Mouse (Mus musculus) hindbrain, embryonic 14.5 days (tissue): ENCODE measurements around the gene Atxn10. TPM values are rescaled to one million over a fixed set of nuclear protein-coding genes. Genes with fewer than 3 reads are reported as not detected.

Source experiments
- ATAC-seq: fragments of 200-750 bp; cut with Nextera tagmentation; 2 replicates; pipeline ENCODE4 v1.8.0; 2017; ENCODE audit warnings: moderate number of reproducible peaks, mild to moderate bottlenecking, moderate TSS enrichment, moderate library complexity; ENCODE audit not compliant: low FRiP score
- DNase-seq: peaks from one replicate; pipeline ENCODE4 v3.0.0-alpha.2; 2015; ENCODE audit warnings: low spot score
- H3K27ac ChIP-seq: fragments of 300-500 bp; sonication (generic); 2 replicates; pipeline ENCODE4 v1.5.1; 2014; ENCODE audit warnings: mild to moderate bottlenecking, moderate library complexity
- H3K27me3 ChIP-seq: fragments of 300-500 bp; sonication (generic); 2 replicates; pipeline ENCODE4 v1.6.1; 2014; ENCODE audit warnings: mild to moderate bottlenecking, low read length, mixed read lengths; ENCODE audit not compliant: control insufficient read depth, insufficient read depth
- H3K36me3 ChIP-seq: fragments of 300-500 bp; sonication (generic); replicated peaks from 2 replicates; pipeline ENCODE4 v1.6.1; 2014; ENCODE audit not compliant: control insufficient read depth, insufficient read depth
- H3K4me1 ChIP-seq: fragments of 300-500 bp; sonication (generic); replicated peaks from 2 replicates; pipeline ENCODE4 v1.6.1; 2014; ENCODE audit warnings: antibody characterized with exemption, low read length, mixed read lengths; ENCODE audit not compliant: control insufficient read depth, insufficient read depth
- H3K4me2 ChIP-seq: fragments of 300-500 bp; sonication (generic); replicated peaks from 2 replicates; pipeline ENCODE4 v1.6.1; 2014; ENCODE audit warnings: mild to moderate bottlenecking, moderate library complexity
- H3K4me3 ChIP-seq: fragments of 300-500 bp; sonication (generic); replicated peaks from 2 replicates; pipeline ENCODE4 v1.5.1; 2014; ENCODE audit warnings: mild to moderate bottlenecking, low read length
- H3K9ac ChIP-seq: fragments of 300-500 bp; sonication (generic); 2 replicates; pipeline ENCODE4 v1.6.1; 2014
- H3K9me3 ChIP-seq: fragments of 300-500 bp; sonication (generic); 2 replicates; pipeline ENCODE4 v1.6.1; 2016; ENCODE audit warnings: low read length; ENCODE audit not compliant: control insufficient read depth
- whole genome bisulfite sequencing: fragments of 180-500 bp; shearing (Covaris S2); extraction: QIAGEN DNeasy Blood & Tissue Kit; methylation state at CpG from one replicate; pipeline ENCODE4 v1.1.7; 2014; 5-methylcytosine and 5-hydroxymethylcytosine counted together
- polyA plus RNA-seq: library from polyadenylated mRNA; unstranded; fragments of >200 nt; fragmentation: Nextera tagmentation; extraction: Ambion mirVana; gene quantifications from 2 replicates; pipeline ENCODE4 v1.2.1, GENCODE M21; 2014

The Atxn10 gene
- polyA plus RNA-seq, 1 experiment from 2014 or later = 534 TPM

DNA sequence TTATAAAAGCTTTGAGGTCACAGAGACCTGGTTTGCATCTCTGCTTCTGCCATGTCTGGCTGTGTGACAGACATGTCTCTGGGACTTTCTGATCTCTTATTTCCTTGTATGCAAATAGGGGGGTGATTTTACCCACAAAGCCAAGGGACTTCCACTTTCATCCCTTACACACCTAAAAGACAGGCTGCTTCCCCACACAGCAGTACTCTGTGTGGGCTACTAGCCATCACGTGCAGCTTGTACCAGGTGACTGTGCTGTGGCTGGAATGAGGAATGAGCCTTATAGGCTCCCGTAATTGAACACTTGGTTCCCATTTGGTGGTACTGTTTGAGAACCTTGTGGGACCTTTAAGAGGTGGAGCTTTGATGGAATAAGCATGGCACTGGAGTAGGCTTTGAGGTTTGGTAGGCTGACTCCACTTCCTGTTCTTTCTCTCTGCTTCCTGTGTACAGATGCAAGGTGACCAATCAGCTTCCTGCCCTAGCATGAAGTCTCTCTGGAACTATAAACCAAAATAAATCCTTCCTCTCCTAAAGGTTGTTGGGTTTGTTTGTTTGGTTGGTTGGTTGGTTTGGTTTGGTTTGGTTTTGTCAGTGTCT is 28.9 kb upstream of the Atxn10 start:
- Histone ChIP-seq H3K27me3 (no peaks in the 10 kb centered on the region), H3K4me1 (peaks cover 10% of the 10 kb centered on the region; the same call in 1 of the 2 replicates), H3K4me3 (no peak overlapping the region), H3K27ac (no peak overlapping the region), H3K9me3 (no peaks in the 10 kb centered on the region), H3K36me3 (no peaks in the 10 kb centered on the region), H3K9ac (no peak overlapping the region), H3K4me2 (no peak overlapping the region)
- WGBS = 91% methylated on average over 2 of the region's 2 CpGs
- DNase-seq = no peak
- ATAC-seq = no peak

GRCm38 (mm10) chr15:85311058-85311657 is 24.9 kb upstream of the Atxn10 start:
- 48% methylated on average over 10 of the region's 10 CpGs for WGBS
- Histone ChIP-seq H3K4me2 (no peak overlapping the region), H3K4me3 (no peak overlapping the region), H3K4me1 (peaks cover 10% of the 10 kb centered on the region; the same call in 1 of the 2 replicates), H3K36me3 (no peaks in the 10 kb centered on the region), H3K9me3 (no peaks in the 10 kb centered on the region), H3K9ac (no peak overlapping the region), H3K27me3 (no peaks in the 10 kb centered on the region), H3K27ac (no peak overlapping the region)
- ATAC-seq (no peak), DNase-seq (no peak)

- no peak overlapping the region for H3K4me3 ChIP-seq
- no peak overlapping the region for H3K27ac ChIP-seq
- H3K27me3 ChIP-seq = no peaks in the 10 kb centered on the region
- whole genome bisulfite sequencing = 45% methylated on average over 11 of the region's 13 CpGs
- H3K36me3 ChIP-seq = no peaks in the 10 kb centered on the region
- H3K4me1 ChIP-seq = peaks cover 8% of the 10 kb centered on the region; the same call in 1 of the 2 replicates
- H3K4me2 ChIP-seq = no peak overlapping the region
- no peak overlapping the region for H3K9ac ChIP-seq
- no peaks in the 10 kb centered on the region for H3K9me3 ChIP-seq
- ATAC-seq (peak; percentile 82; the same call in 1 of the 2 replicates), DNase-seq (peak; percentile 89)
Observed at GRCm38 (mm10) chr15:85315378-85316025, 20.5 kb upstream of the Atxn10 start.

- no peaks in the 10 kb centered on the region for H3K27me3 ChIP-seq
- 0 out of 2 replicates have a peak overlapping the region, but pooled peaks have one; percentile 2 for H3K27ac ChIP-seq
- DNase-seq = no peak
- no peak overlapping the region for H3K4me3 ChIP-seq
- no peak for ATAC-seq
- no peaks in the 10 kb centered on the region for H3K9me3 ChIP-seq
- H3K4me2 ChIP-seq = no peak overlapping the region
- H3K4me1 ChIP-seq = no peaks in the 10 kb centered on the region
- 42% methylated on average over 14 of the region's 14 CpGs for WGBS
- no peaks in the 10 kb centered on the region for H3K36me3 ChIP-seq
- H3K9ac ChIP-seq = no peak overlapping the region
Observed at GRCm38 (mm10) chr15:85316342-85317140, 19.5 kb upstream of the Atxn10 start.

DNA sequence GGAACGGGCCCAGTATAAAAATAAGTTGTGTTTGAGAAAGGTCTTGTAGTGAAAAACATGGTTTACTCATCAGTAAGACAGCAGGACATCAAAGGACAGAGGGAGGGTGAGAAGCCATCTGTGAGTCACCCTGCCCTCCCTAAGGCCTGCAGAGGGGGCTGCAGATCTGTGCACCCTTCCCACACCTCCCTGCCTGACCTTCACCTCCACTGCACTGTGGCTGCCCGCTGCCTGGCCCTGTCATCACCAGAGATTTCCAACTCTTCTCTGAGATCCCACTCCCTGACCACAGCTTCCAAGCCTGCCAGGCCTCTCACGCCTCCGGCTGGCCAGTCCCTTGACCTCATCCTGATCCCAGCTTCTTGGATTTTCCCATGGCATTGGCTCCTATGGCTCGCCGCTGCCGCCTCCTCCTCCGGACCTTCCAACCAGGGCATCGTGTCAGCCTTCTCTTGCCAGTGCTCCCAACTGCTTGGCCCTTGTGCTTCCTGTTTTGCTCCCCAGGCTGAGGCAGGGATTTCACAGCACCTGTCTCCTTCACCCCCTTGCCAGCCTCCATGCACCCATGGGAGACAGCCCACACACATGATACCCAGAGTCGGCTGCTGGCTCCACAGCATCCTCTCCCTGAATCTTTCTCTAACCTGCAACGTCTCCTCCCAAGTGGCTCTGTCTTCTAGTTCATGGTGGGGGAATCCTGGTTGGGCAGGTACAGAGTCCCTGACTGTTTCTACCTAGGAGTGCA is 15.9 kb upstream of the Atxn10 start:
- H3K4me2 ChIP-seq = no peak overlapping the region
- H3K9ac ChIP-seq = no peak overlapping the region
- H3K4me1 ChIP-seq = no peaks in the 10 kb centered on the region
- H3K27me3 ChIP-seq = no peaks in the 10 kb centered on the region
- H3K36me3 ChIP-seq = no peaks in the 10 kb centered on the region
- DNase-seq (no peak), ATAC-seq (no peak)
- no peak overlapping the region for H3K4me3 ChIP-seq
- 74% methylated on average over 11 of the region's 11 CpGs for WGBS
- H3K9me3 ChIP-seq = no peaks in the 10 kb centered on the region
- no peak overlapping the region for H3K27ac ChIP-seq

DNA sequence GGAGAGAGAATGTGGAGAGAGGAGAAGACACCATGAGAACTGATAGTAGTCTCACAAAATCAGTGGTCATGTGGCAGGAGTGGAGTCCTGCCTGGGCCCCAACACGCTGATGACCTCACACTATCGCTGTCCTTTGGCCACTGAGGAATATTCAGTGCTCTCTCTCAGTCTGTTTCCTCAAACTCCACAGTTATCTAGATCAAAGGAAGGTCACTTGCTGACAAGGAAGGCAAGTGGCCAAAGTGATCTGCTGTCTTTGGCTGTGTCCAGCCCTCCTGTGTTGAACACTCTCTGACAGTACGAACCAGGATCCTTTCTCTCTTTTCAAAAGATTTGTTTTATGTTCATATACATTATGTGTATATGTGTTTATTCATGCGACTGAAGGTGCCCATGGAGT is 12.8 kb upstream of the Atxn10 start:
- DNase-seq (no peak), ATAC-seq (no peak)
- H3K4me2 ChIP-seq = no peak overlapping the region
- H3K36me3 ChIP-seq = no peaks in the 10 kb centered on the region
- no peak overlapping the region for H3K4me3 ChIP-seq
- H3K4me1 ChIP-seq = no peaks in the 10 kb centered on the region
- WGBS = 89% methylated on average over 4 of the region's 4 CpGs
- H3K27ac ChIP-seq = no peak overlapping the region
- no peaks in the 10 kb centered on the region for H3K9me3 ChIP-seq
- H3K27me3 ChIP-seq = no peaks in the 10 kb centered on the region
- H3K9ac ChIP-seq = no peak overlapping the region

DNA sequence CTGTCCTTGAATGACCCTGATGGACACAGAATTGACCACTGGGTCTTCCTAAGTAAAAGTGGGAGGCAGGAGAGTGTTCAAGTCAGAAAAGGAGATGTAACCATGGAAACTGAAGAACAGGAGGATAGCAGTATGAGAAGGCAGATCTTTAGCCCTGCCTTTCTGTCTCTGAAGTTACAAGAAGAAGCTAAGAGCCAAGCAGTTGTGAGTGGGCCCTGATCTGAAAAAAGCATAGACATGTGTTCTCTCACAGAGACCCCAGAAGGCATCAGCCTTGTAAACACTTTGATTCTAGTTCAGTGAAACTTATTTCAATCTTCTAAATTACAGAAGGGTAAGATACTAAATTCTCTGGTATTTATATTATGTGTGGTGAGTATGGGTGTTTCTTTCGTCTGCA is 11.6 kb upstream of the Atxn10 start:
- Histone ChIP-seq H3K27me3 (no peaks in the 10 kb centered on the region), H3K4me1 (no peaks in the 10 kb centered on the region), H3K9ac (no peak overlapping the region), H3K4me3 (no peak overlapping the region), H3K36me3 (no peaks in the 10 kb centered on the region), H3K4me2 (no peak overlapping the region), H3K9me3 (no peaks in the 10 kb centered on the region), H3K27ac (no peak overlapping the region)
- 98% methylated on average over 1 of the region's 1 CpGs for WGBS
- ATAC-seq = no peak
- DNase-seq = no peak

DNA sequence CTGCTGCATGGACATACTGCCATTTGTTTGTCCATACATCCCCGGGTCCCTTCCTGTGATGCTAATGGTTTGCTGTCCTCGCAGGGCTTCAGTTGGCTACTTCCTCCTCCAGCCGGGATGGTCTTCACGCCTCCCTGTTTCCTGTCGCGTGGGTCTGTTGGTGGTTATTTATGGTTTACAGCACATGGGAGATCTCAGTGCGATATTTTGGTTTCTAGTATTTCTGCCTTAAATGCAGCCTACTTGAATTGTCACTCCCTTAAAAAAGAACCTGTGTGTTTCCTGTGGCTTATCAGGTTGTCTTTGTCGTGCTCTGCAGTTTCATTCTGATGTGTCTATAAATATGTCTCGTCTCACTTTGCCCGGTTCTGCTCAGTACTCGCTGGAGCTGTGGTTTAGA is 8.2 kb upstream of the Atxn10 start:
- Histone ChIP-seq H3K27me3 (no peaks in the 10 kb centered on the region), H3K4me1 (no peaks in the 10 kb centered on the region), H3K27ac (no peak overlapping the region), H3K4me2 (no peak overlapping the region), H3K4me3 (no peak overlapping the region), H3K36me3 (no peaks in the 10 kb centered on the region), H3K9ac (no peak overlapping the region), H3K9me3 (no peaks in the 10 kb centered on the region)
- DNase-seq (no peak), ATAC-seq (no peak)
- WGBS = 71% methylated on average over 11 of the region's 11 CpGs
